Mouse (Mus musculus) CD4-positive helper T cell, adult 2 months (primary cell): ENCODE results near the gene Ino80.
"Not testable (repeated sequence)": the region's sequence is repeated elsewhere in the genome, so short reads cannot be mapped to it uniquely, and the experiment has no call there.

Experiments used
- DNase-seq: peaks from one replicate; pipeline ENCODE4 v3.0.0-alpha.2; 2012; ENCODE audit warnings: low read depth, missing footprints, low spot score

Ino80 gene

DNA sequence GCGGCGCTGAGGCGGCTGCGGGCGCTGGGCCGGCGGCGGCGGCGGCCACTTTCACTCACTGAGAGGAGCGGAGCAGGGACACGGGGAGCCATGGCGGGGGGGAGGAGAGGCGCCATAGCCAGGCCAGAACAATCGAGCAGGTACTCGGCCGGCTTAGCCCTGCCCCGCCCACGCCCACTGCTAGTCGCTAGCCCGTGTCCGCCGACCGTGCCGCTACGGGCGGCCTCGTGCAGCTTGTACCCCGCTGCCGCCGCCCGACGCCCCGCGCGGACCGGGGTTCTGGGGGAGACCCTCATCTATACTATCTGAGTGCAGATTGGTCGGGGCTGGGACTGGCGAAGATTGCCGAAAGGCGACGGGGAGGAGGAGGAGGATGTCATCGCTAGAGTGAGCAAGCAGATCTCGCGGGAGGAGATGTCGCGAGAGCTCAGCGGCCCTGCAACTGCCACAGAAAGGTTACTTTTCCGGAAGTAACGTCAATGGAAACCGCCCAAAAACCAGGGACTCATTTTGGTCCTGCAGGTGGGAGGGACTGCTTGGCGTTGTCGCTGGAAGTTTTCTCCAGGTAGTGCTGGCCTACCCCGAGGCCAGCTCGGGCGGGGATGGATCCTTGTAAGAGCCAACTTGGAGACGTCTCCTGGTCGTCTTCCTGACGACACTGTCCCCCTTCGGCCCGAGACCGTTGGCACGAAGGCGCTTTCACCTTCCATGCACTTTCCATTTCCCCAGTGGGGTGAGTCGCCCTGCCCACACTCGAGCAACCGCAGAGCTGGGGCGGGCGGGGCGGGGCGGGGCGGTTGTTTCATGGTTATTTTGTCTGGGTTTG, at the start of gene Ino80:
Gene Ino80, minus strand, starts transcription at position 117 of the 826 bp plus-strand sequence.
- DNase-seq, result peak; percentile 99

DNA sequence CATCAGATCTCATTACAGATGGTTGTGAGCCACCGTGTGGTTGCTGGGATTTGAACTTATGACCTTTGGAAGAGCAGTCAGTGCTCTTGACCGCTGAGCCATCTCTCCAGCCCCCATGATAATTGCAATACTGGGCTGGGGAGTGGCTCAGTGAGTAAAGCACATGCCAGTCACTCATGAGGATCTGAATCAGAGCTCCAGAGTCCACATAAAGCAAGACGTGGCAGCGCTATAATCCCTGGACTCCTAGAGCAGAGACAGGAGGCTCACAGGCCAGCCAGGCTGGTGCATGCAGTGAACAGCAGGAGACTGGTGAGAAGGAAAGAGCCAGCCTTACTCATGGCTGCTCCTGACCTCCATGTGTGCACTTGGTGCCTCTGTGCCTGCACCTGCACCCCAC, 47.9 kb upstream of the Ino80 start:
- no peak for DNase-seq

DNA sequence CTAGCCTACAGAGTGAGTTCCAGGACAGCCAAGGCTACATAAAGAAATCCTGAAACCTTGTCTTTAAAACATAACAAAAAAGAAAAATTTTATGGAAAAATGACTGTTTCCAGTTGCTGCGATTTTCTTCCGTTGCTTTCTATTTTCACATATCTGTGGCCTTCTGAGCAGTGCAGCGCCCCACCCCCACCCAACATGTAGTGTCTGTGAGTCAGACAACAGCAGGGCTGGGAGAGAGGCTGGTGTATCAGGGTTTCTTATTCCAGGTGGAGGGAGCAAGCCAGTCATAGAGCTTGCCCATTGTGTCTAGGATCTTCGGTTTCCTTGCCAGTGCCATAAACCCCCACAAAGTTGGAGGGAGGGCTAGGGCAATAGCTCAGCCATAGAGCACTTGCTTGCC, 46.3 kb upstream of the Ino80 start:
- DNase-seq, result no peak

DNA sequence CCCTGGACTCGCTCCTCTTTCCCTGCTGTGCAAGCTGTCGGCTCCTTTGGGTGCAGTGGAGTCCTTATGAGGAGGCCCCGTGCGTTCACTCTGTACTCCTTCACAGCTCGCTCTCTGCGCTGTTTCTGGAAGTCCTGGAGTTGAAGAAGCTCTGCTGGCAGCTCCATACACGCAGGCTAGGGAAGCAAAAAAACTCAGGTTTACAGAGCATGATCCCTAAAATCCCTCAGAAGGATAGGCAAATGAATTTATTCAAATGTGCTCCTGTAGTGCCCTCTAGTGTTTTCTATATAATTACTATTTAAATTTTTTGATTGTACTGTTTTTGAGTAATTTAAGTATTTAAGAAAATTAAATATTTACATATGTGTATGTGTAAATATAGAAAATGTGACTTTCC, 43.1 kb upstream of the Ino80 start:
- DNase-seq, result no peak

DNA sequence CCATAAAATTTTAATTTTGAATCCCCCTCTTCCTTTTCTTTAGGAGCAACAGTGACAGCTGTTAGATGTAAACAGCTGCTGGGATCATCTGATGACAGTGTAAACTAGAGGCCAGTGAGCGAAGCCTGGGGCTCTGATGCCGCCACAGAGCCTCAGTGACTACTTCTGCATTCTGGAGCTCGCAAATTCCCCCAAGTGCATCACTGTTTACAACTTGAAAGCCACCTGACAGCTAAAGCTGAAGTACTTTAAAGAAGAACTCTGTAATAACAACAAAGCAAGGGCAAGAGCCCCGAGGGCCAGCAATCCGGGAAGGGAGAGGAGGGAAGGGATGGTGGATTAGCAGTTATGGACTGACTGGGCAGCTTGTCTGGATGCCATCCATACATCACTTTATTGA, 39.3 kb upstream of the Ino80 start:
- no peak for DNase-seq

DNA sequence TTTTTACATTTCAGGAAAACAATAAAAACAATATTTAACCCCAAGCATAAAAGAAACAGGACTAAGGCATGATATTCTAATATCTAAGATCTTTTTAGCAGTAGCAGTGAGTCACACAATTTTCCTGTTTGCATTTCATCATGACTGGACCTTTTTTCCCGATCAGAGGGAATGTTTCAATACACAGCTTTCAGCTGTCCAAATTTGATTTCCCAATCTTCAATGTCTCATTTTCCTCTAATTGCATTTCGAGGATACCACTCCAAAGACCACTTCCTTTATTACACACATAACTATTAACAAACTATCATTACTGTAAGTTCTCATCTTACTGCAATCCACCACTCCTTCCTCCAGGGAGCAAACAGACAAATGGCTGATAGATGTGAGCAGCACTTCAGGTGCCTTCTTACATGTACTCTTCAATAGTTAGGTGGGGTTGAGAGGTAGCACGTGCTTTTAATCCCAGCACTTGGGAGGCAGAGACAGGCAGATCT, 36.6 kb upstream of the Ino80 start:
- DNase-seq, result no peak

DNA sequence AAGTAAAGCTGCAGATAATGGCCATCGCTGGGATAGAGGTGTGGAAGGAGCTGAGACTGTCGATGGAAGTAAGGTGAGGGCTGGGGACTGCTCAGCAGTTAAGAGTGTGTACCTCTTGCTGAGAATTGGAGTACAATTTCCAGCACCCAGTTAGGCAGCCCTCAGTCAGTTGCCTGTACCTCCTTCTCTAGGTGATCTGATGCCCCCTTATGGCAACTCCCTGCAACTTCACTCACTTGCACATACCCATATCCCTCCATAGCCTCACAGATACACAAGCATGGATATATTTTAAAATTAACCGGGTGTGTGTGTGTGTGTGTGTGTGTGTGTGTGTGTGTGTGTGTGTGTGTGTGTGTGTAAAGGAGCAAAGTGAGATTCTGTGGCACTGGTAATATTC, 34.8 kb upstream of the Ino80 start:
- DNase-seq, result no peak

DNA sequence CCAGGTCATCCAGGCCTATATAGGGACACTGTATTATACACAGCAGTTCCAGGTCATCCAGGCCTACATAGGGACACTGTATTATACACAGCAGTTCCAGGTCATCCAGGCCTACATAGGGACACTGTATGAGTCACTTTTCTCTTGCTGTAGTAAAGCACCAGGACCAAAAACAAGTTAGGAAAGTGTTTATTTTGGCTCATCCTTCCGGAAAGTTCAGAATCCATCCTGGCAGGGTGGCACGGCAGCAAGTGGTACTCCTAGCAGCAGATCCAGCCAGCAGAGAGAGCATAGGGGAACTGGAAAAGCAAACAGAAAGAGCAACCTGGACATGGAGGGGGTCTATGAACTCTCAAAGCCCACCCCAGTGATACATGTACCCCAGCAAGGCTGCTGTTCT, 33.4 kb upstream of the Ino80 start:
- no peak for DNase-seq

DNA sequence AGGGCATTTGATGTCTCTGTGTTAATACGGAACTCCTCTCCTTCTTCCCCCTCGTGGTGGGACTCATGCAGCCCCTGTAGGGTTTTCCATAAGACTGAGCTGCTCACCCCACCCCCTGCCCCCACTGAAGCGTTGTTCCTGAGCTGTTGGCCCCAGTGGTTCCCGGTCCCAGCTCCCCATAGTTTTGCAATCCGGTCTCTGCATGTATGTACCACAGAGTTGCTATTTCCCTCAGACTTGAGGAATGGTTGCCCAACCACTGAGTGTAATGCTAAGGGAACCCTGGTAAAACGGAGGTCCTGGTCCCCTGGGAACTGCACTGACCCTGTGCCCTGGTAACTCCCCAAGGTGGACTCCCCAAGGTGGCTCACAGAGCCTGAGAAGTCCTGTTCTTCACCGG, 31.0 kb upstream of the Ino80 start:
- DNase-seq, result not testable (repeated sequence)

DNA sequence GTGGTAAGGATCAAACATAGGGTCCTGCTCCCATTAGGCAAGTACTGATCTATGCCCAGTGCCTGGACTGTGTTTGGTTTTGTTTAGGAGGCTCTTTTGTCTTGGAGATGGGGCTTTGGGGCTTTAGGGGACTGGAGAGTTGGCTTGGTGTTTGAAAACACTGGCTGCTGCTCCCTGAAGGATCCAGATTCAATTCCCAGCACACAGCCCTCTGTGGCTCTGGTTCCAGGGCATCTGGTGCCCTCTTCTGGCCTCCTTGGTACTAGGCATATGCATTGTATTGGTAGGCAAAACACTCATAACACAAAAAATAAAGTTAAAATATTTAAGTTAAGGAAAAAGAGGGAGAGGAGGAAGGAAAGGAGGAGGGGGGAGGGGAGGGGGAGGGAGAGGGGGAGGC, 29.6 kb upstream of the Ino80 start:
- no peak for DNase-seq

DNA sequence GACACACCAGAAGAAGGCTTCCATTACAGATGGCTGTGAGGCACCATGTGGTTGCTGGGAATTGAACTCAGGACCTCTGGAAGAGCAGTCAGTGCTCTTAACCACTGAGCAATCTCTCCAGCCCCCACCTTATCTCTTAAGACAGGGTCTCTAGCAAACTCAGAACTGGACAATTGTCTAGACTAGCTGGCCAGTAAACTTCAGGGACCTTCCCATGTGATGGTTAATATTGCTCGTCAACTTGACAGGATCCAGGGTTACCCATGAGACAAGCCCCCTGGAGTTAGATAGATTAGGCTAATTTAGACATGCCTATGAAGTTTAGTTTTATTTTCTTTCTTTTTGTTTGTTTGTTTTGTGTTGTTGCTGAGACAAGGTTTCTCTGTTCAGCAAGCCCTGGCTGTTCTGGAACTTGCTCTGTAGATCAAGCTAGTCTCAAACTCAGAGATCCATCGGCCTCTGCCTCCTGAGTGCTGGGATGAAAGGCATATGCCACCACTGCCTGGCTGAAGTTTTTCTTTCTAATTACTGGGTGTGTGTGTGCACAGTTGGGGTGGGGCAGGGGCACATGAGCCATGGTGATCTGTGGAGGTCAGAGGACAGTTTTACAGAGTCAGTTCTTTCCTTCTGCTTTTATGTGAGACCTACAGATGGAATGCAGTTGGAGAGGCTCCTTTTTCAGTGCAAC, 23.6 kb upstream of the Ino80 start:
- DNase-seq, result no peak

DNA sequence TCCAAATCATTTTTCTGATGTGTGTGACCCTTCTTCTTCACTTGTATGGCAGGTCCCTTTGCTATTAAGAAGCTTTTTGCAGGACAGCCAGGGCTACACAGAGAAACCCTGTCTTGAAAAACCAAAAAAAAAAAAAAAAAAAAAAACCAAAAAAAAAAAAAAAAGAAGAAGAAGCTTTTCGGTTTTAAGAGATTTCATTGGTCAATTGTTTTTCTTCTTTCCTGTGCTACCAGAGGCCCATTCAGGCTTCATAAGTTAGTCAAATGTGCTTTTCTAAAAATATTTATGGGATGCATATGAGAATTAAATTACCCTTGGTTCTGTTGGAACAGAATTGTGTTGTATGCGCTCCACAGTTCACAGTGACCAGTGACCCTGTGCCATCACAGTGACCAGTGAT, 21.4 kb upstream of the Ino80 start:
- DNase-seq, result no peak

DNA sequence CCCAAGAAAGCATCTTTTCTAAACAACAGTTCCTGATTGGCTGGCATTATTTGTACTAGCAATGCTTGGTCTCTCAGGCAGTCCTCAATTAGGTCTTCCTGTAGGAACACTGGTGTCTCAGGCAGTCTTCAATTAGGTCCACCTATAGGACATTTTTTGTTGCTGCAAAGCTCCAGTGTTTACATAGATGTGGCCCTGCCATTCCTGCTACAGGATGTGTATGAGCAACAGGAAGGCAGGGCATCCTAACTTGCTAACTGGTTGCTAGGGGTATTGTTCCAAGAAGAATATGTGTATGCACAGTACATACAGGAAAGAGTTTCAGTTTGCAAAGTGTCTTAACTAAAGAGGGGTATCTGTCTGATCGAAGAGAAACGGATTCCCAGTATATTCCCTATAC, 18.6 kb upstream of the Ino80 start:
- no peak for DNase-seq

DNA sequence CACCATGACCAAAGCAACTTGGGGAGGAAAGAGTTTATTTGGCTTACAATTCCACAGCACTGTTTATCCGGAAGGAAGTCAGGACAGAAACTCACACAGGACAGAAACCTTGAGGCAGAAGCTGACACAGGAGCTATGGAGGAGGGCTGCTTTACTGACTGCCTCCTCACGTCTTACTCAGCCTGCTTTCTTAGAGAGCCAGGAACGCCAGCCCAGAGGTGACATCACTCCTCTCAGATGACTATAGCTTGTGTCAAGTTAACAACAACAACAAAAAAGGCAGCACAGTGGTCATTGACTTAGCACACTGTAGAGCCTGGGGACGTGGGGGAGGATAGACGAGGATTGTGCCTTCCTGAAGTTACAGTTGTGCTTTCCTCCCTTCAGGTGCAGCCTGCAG, 14.5 kb upstream of the Ino80 start:
- DNase-seq, result no peak

DNA sequence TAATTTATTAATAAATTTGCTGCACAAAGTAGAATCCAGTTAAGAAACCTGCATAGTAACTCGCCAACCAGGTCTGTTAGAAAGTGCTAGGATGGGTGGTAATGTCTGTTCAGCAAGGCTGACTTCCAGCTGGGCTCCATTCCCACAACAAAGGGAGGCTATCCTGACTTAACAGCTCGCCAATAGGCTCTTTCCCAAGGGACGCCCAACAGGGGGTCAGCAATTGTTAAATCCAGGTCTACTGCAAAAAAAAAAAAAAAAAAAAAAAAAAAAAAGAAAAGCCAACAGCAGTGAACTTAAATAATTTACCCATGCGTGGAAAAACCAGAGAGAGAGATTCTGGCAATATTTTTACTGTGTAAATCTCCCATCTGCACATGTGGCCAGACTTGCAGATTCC, 9.0 kb upstream of the Ino80 start:
- DNase-seq, result no peak

DNA sequence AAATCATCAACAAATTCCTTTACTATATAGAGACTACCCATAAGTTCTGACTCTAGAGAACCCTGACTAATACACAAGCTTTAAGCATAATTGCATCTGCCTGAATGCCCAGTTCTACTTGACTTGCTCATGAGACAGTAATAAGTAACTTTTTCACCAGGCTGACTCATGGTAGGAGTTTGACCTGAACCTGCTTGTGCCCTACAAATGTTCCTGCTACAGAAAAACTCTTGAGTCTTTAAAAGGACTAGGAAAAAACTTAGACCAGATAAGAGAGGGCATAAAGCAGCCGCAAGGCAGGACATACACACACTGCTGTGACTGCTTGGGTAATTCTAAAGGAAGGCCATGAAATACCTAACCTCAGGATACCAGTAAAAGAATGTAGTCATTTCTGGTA, 4.8 kb upstream of the Ino80 start:
- no peak for DNase-seq

DNA sequence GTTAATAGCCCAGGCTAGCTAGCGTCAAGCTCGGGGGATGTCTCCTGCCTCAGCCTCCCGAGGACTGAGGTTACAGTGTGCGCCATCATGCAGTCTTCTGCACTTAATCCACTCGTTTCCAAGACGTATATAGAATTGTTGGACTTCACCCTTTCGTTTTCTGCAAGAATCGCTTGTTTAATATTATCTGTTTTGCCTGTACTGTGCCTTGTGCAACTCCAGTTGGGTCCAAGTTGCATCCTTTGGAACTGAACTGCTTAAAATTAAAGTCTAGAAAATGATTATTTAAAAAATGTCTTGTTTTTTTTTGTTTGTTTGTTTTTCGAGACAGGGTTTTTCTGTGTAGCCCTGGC, 886 bp upstream of the Ino80 start:
- DNase-seq, result no peak

DNA sequence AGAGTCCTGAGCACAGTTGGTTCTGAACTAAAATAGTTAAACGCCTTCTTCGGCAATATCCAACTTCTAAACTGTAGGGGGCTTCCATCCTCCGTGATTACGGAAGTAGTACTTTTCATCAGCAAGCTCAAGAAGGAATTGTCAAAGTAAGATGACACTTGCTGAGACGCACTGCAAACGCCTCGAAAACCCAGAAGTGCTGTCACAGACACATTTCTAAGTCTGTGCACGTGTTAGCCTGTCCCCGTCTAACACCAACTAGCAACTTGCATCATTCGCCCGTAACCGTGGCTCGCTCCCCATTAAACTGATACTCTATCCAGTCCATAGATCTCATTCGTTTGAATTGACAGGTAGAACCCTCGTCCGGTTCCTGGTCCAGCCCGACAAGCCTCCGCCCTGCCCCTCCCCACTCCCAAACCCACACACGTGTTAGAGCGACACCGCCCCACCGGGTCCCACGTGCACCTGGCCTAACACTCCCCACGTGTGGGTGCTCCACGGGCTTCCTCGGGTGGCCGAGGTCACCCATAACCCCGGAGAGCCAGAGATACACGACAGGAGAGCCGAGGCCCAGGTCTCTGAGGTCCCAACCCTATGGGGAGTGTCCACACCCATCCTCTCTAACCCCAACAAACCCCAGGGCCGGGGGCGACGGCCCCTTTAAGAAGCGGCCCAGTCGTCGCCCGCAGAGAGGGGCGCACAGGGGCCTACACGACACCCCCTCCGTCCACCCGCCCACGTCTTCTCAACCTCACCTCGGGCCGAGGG, 681 bp downstream of the Ino80 start:
- peak; percentile 86 for DNase-seq

DNA sequence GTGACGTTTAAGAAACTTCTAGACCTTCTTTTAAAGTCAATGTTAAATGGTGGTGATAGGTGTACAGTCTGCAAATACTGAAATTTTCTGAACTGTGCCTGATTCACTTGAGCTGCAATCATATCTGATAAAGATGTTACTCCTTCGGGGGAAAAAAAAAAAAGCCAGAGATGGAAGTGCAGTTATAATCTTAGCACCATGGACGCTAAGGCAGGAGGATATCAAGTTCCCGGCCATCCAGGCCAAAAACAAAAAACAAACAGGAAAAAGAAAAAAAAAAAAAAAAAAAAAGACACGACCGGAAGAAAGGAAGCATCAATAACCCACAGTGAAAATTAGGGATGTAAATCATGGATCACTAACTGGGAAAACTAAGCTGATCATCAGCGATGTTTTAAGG, 1.3 kb downstream of the Ino80 start:
- DNase-seq, result no peak

DNA sequence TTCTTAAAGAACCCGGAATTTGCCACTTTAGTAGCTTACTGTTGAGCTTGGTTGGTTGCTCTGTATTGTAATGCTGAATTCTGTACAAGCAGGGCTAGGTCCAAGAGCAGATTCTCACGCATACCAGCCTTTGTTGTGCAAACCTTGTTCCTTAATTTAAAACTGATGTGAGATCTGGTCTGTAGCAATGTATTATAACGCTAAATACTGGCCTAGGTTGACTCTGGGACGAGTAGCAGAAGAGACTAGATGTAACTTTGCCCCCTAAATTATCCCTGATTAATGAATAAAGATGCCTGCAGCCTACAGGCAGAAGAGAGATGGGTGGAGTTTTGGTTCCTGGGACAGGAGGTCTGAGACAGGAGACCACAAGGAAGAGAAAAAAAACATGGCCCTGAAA, 13.5 kb downstream of the Ino80 start:
- DNase-seq, result no peak

DNA sequence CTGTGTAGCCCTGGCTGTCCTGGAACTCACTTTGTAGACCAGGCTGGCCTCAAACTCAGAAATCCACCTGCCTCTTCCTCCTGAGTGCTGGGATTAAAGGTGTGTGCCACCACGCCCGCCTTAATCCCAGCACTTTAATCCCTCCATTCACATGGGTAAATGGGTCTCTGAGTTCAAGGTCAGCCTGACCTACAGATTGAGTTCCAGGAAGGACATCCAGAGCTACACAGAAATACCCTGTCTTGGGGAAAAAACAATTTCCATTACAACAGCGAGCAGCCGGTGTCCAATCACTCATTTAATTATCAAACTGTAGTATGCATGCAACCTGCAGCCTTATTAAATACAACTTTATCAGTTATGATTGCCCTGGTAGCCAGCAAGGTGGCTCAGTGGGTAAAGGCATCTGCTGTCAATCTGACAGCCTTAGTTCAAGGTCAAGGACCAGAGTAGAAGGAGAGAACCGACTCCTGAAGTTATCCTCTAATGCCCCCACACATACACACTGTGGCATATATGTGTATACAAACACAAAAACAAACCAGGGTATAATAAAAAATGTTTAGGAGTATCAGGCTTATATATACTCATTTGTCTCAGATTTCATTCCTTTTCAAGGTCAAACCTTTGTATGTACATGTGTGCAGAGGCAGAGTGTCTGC, 14.2 kb downstream of the Ino80 start:
- no peak for DNase-seq

DNA sequence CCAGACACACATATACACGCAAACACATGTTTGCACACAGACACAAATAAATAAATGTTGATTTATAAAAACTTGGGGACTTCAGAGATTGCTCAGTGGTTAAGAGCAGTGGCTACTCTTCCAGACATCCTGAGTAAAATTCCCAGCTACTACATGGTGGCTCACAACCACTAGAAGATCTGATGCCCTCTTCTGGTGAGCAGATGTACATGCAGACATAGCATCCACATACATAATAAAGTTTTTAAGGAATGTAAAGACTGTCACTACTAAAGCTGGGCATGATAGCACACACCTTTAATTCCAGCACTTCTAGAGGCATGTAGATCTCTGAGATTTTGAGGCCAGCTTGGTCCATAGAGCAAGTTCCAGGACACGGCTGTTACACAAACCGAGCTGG, 16.5 kb downstream of the Ino80 start:
- no peak for DNase-seq
